Mouse (Mus musculus): ENCODE data around the gene Kcnk18.
A peak's percentile ranks its signal among the peaks of the same experiment; 100 is the strongest.

Gene Kcnk18

GRCm38 (mm10) chr19:59221131-59221530 lies 2.1 kb downstream of the Kcnk18 start:
- no peak for DNase-seq (ENCODE audit: low spot score in 2 of 2)

GRCm38 (mm10) chr19:59228376-59228775 lies 9.4 kb downstream of the Kcnk18 start:
- DNase-seq (ENCODE audit: low spot score in 2 of 2) = no peak

GRCm38 (mm10) chr19:59232786-59233185 lies 13.8 kb downstream of the Kcnk18 start:
- no peak for DNase-seq (ENCODE audit: low spot score in 2 of 2)

GRCm38 (mm10) chr19:59235001-59235400 lies 16.0 kb downstream of the Kcnk18 start:
- no peak for DNase-seq (ENCODE audit: low spot score in 2 of 2)

- no peak for DNase-seq (ENCODE audit: low spot score in 2 of 2)
Measured at GRCm38 (mm10) chr19:59236046-59236445, 17.0 kb downstream of the Kcnk18 start.

GRCm38 (mm10) chr19:59238630-59239029 lies 19.6 kb downstream of the Kcnk18 start:
- no peak for DNase-seq (ENCODE audit: low spot score in 2 of 2)

GRCm38 (mm10) chr19:59239124-59239817 lies 20.3 kb downstream of the Kcnk18 start:
- DNase-seq (ENCODE audit: low spot score in 2 of 2) = peak; percentile 84 to 93

- no peak for DNase-seq (ENCODE audit: low spot score in 2 of 2)
Measured at GRCm38 (mm10) chr19:59241987-59242386, 23.0 kb downstream of the Kcnk18 start.

- DNase-seq (ENCODE audit: low spot score in 2 of 2) = no peak
Measured at GRCm38 (mm10) chr19:59243057-59243456, 24.0 kb downstream of the Kcnk18 start.

- no peak for DNase-seq (ENCODE audit: low spot score in 2 of 2)
Measured at GRCm38 (mm10) chr19:59248144-59248543, 29.1 kb downstream of the Kcnk18 start.

- no peak for DNase-seq (ENCODE audit: low spot score in 2 of 2)
Measured at GRCm38 (mm10) chr19:59248553-59249286, 29.7 kb downstream of the Kcnk18 start.

- no peak for DNase-seq (ENCODE audit: low spot score in 2 of 2)
Measured at GRCm38 (mm10) chr19:59252651-59253050, 33.6 kb downstream of the Kcnk18 start.

- DNase-seq (ENCODE audit: low spot score in 2 of 2) = no peak
Measured at GRCm38 (mm10) chr19:59259633-59260032, 40.6 kb downstream of the Kcnk18 start.

- no peak for DNase-seq (ENCODE audit: low spot score in 2 of 2)
Measured at GRCm38 (mm10) chr19:59260718-59261442, 41.9 kb downstream of the Kcnk18 start, which contains the start of gene Slc18a2. TSS of gene Slc18a2 (plus strand) at chr19:59260896.

GRCm38 (mm10) chr19:59261604-59262003 lies 42.6 kb downstream of the Kcnk18 start:
- no peak for DNase-seq (ENCODE audit: low spot score in 2 of 2)

GRCm38 (mm10) chr19:59263171-59263570 lies 44.2 kb downstream of the Kcnk18 start:
- DNase-seq (ENCODE audit: low spot score in 2 of 2) = no peak

- DNase-seq (ENCODE audit: low spot score in 2 of 2) = no peak
Measured at GRCm38 (mm10) chr19:59264838-59265532, 46.0 kb downstream of the Kcnk18 start.

- DNase-seq (ENCODE audit: low spot score in 2 of 2) = no peak
Measured at GRCm38 (mm10) chr19:59265907-59266306, 46.9 kb downstream of the Kcnk18 start.

GRCm38 (mm10) chr19:59267417-59267963 lies 48.5 kb downstream of the Kcnk18 start:
- DNase-seq (ENCODE audit: low spot score in 2 of 2) = no peak

GRCm38 (mm10) chr19:59273190-59273589 lies 54.2 kb downstream of the Kcnk18 start:
- DNase-seq (ENCODE audit: low spot score in 2 of 2) = peak in 1 of 2 experiments; percentile 17

- DNase-seq (ENCODE audit: low spot score in 2 of 2) = no peak
Measured at GRCm38 (mm10) chr19:59276354-59276753, 57.3 kb downstream of the Kcnk18 start.

GRCm38 (mm10) chr19:59280841-59281240 lies 61.8 kb downstream of the Kcnk18 start:
- DNase-seq (ENCODE audit: low spot score in 2 of 2) = no peak
